Comparison of ENCODE assay signal across 8 mouse cellular contexts in the genomic region with DNA sequence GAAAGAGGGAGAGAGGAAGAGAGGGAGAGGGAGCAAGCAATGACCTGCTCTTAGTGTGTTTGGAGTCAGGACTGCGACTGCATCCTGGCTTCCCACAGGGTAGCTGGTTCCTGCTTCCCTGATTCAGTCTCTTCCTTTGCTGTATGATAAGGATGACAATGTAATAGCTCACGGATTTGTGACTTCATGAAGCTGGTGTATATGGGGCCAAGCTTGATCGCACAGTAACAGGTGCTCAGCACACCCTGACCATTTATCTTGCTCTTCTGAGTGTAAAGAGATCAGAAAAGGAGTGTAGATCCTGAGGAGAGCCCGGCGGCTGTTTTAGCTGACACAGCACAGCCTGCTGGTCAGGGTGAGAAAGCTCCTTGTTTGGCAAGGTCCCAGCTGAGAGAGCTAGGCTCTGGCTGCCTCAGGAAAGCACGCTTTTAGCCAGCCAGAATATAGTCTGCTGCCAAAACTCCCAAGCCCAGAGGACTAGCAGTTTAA.
DNase-seq lines count a peak whose midpoint lies in the region; ATAC-seq and TF ChIP-seq lines count a peak whose summit lies in the region.

No protein-coding gene starts in this region.

- dilution Hi-C loops in CH12.LX (cut with MboI; ENCODE audit: extremely low pct_ligation_motif_present, extremely low pct_unique_long_range_greater_than_20kb, low sequenced_read_pairs): no loop called here

- no peak overlapping the region for H3K27ac ChIP-seq in CH12.LX (ENCODE audit: insufficient read depth, low read depth)
- 0 out of 2 replicates have a peak overlapping the region, but pooled peaks have one; percentile 30 for H3K27ac ChIP-seq in forebrain, embryonic 14.5 days (ENCODE audit: low read depth, low read length)
- peak overlapping the region; percentile 17; the same call in 1 of the 2 replicates for H3K27ac ChIP-seq in heart, postnatal 0 days (ENCODE audit: low read depth)
- no peak overlapping the region for H3K27ac ChIP-seq in thymus, adult 2 months (ENCODE audit: control insufficient read depth, insufficient read depth, low read length)

- no peak for TF ChIP-seq EP300 in CH12.LX (IDR thresholded peaks at IDR 0.05; ENCODE audit: low read length)
- TF ChIP-seq EP300 in heart, postnatal 0 days (IDR thresholded peaks at IDR 0.05; ENCODE audit: low read depth): no peak

- H3K4me3 ChIP-seq in CH12.LX (replicated peaks in 1 of 3; ENCODE audit: low read depth in 2 of 3, low read length in 2 of 3, poor library complexity in 1 of 3): no peak overlapping the region
- no peak overlapping the region for H3K4me3 ChIP-seq in forebrain, embryonic 14.5 days (ENCODE audit: low read depth, low read length)
- no peak overlapping the region for H3K4me3 ChIP-seq in heart, postnatal 0 days (ENCODE audit: low read depth, low read length)
- no peak overlapping the region for H3K4me3 ChIP-seq in lung, adult 2 months (replicated peaks; ENCODE audit: extremely low read depth, low read depth, low read length)
- no peak overlapping the region for H3K4me3 ChIP-seq in thymus, adult 2 months (ENCODE audit: control insufficient read depth, insufficient read depth, low read length)

- no peaks in the 10 kb centered on the region for H3K27me3 ChIP-seq in CH12.LX (replicated peaks)
- no peaks in the 10 kb centered on the region for H3K27me3 ChIP-seq in forebrain, embryonic 14.5 days (replicated peaks; ENCODE audit: control insufficient read depth, insufficient read depth, low read length)
- no peaks in the 10 kb centered on the region for H3K27me3 ChIP-seq in heart, postnatal 0 days (ENCODE audit: control insufficient read depth, insufficient read depth, low read length)
- no peaks in the 10 kb centered on the region for H3K27me3 ChIP-seq in thymus, adult 2 months (ENCODE audit: control insufficient read depth, insufficient read depth, low read length)

- peak in 1 of 2 experiments; percentile 83; a peak in 2 of 4 replicates for TF ChIP-seq CTCF in CH12.LX (conservative IDR thresholded peaks at IDR 0.05 in 1 of 2, IDR thresholded peaks at IDR 0.05 in 1 of 2; ENCODE audit: low read depth in 2 of 2, low read length in 2 of 2)
- peak; percentile 81 for TF ChIP-seq CTCF in heart, postnatal 0 days (IDR thresholded peaks at IDR 0.05; ENCODE audit: low read depth)
- peak; percentile 73 for TF ChIP-seq CTCF in lung, adult 2 months (IDR thresholded peaks at IDR 0.05; ENCODE audit: insufficient read depth, low read length)
- peak; percentile 72; the same call in 1 of the 2 replicates for TF ChIP-seq CTCF in thymus, adult 2 months (IDR thresholded peaks at IDR 0.05; ENCODE audit: borderline replicate concordance, control insufficient read depth, extremely low read depth, insufficient read depth, low read length, poor library complexity)

- TF ChIP-seq RAD21 in CH12.LX (IDR thresholded peaks at IDR 0.05; ENCODE audit: low read depth, low read length): peak; percentile 85

- in situ Hi-C loops in CH12.LX (cut with MboI; ENCODE audit: low pct_ligation_motif_present, low pct_unique_long_range_greater_than_20kb, low sequenced_read_pairs): no loop called here

- no peaks in the 10 kb centered on the region for H3K9me3 ChIP-seq in CH12.LX (replicated peaks; ENCODE audit: low read length)
- H3K9me3 ChIP-seq in forebrain, embryonic 14.5 days (replicated peaks; ENCODE audit: control insufficient read depth, low read length): no peaks in the 10 kb centered on the region
- no peaks in the 10 kb centered on the region for H3K9me3 ChIP-seq in heart, postnatal 0 days (replicated peaks; ENCODE audit: control insufficient read depth, low read length)

- peak; percentile 93 for ATAC-seq in cerebellum, adult (ENCODE audit: insufficient number of reproducible peaks, low FRiP score, low TSS enrichment)
- ATAC-seq in forebrain, embryonic 14.5 days: peak; percentile 95
- peak; percentile 95 for ATAC-seq in heart, postnatal 0 days (ENCODE audit: insufficient read depth, low read depth)
- ATAC-seq in neutrophil, adult 5-6 weeks (ENCODE audit: extremely low read depth, insufficient number of reproducible peaks, low FRiP score, poor library complexity, severe bottlenecking): peak; percentile 17; the same call in 1 of the 2 replicates

- H3K9ac ChIP-seq in CH12.LX (ENCODE audit: insufficient read depth, low read depth): no peak overlapping the region
- H3K9ac ChIP-seq in forebrain, embryonic 14.5 days (ENCODE audit: low read length): no peak overlapping the region
- H3K9ac ChIP-seq in heart, postnatal 0 days (replicated peaks; ENCODE audit: low read depth, low read length): no peak overlapping the region

- WGBS in forebrain, embryonic 14.5 days: 24% methylated on average over 6 of the region's 6 CpGs
- 13% methylated on average over 6 of the region's 6 CpGs for WGBS in heart, postnatal 0 days
- WGBS in lung, adult 2 months: 13% methylated on average over 6 of the region's 6 CpGs
- WGBS in thymus, adult 2 months: 45% methylated on average over 6 of the region's 6 CpGs

- peak; percentile 74 for DNase-seq in CH12.LX (ENCODE audit: extremely low read depth)
- DNase-seq in forebrain, embryonic 14.5 days (ENCODE audit: low spot score): peak; percentile 95
- DNase-seq in heart, postnatal 0 days (ENCODE audit: low spot score): peak; percentile 93
- peak; percentile 89 to 91 for DNase-seq in kidney, postnatal 36 days
- peak; percentile 60 for DNase-seq in lung, adult 2 months
- peak; percentile 61 for DNase-seq in thymus, adult 2 months

- peaks cover 10 to 39% of the 10 kb centered on the region in 2 experiments for H3K4me1 ChIP-seq in CH12.LX (ENCODE audit: control insufficient read depth in 1 of 2, insufficient read depth in 2 of 2)
- H3K4me1 ChIP-seq in forebrain, embryonic 14.5 days (ENCODE audit: control insufficient read depth, insufficient read depth, low read length): peaks cover 6% of the 10 kb centered on the region; the same call in 1 of the 2 replicates
- H3K4me1 ChIP-seq in heart, postnatal 0 days (ENCODE audit: control insufficient read depth, insufficient read depth): peaks cover 19% of the 10 kb centered on the region
- peaks cover 5% of the 10 kb centered on the region for H3K4me1 ChIP-seq in lung, adult 2 months (ENCODE audit: control insufficient read depth, insufficient read depth, low read length)
- H3K4me1 ChIP-seq in thymus, adult 2 months (replicated peaks; ENCODE audit: control insufficient read depth, insufficient read depth, low read length): peaks cover 5% of the 10 kb centered on the region

- no peaks in the 10 kb centered on the region; the same call in 1 of the 2 replicates for H3K79me2 ChIP-seq in CH12.LX (replicated peaks; ENCODE audit: control insufficient read depth, extremely low read depth, insufficient read depth, poor library complexity, severe bottlenecking)

- no peak for TF ChIP-seq POLR2A in CH12.LX (IDR thresholded peaks at IDR 0.05; ENCODE audit: low read depth, low read length)
- TF ChIP-seq POLR2A in lung, adult 2 months (IDR thresholded peaks at IDR 0.05; ENCODE audit: borderline replicate concordance, extremely low read depth, low read depth, low read length): no peak
- TF ChIP-seq POLR2A in thymus, adult 2 months (IDR thresholded peaks at IDR 0.05; ENCODE audit: control insufficient read depth, extremely low read depth, insufficient read depth, low read length, poor library complexity): no peak

- no peak overlapping the region for H3K4me2 ChIP-seq in CH12.LX (ENCODE audit: insufficient read depth, low read depth, poor library complexity, severe bottlenecking)
- H3K4me2 ChIP-seq in forebrain, embryonic 14.5 days (ENCODE audit: low read length): no peak overlapping the region
- no peak overlapping the region for H3K4me2 ChIP-seq in heart, postnatal 0 days (ENCODE audit: low read depth, low read length)

- H3K36me3 ChIP-seq in CH12.LX (replicated peaks in 1 of 2; ENCODE audit: control insufficient read depth in 1 of 2, insufficient read depth in 1 of 2, low read length in 1 of 2): peaks cover 5 to 23% of the 10 kb centered on the region in 2 experiments
- H3K36me3 ChIP-seq in forebrain, embryonic 14.5 days (ENCODE audit: control insufficient read depth, insufficient read depth, low read length): no peaks in the 10 kb centered on the region
- H3K36me3 ChIP-seq in heart, postnatal 0 days (replicated peaks; ENCODE audit: control insufficient read depth, insufficient read depth, low read length): no peaks in the 10 kb centered on the region
- no peaks in the 10 kb centered on the region for H3K36me3 ChIP-seq in thymus, adult 2 months (ENCODE audit: control insufficient read depth, insufficient read depth, low read length)

TF ChIP-seq in CH12.LX, 34 proteins besides CTCF, POLR2A, EP300 and RAD21:
- no peak for TF ChIP-seq MAZ (IDR thresholded peaks at IDR 0.05; ENCODE audit: low read depth, low read length)
- 0 out of 2 replicates have a peak, but pooled peaks have one; percentile 13 for TF ChIP-seq NELFE (IDR thresholded peaks at IDR 0.05; ENCODE audit: low read depth, low read length)
- TF ChIP-seq MAX (IDR thresholded peaks at IDR 0.05; ENCODE audit: low read length): no peak
- TF ChIP-seq USF1 (IDR thresholded peaks at IDR 0.05; ENCODE audit: low read depth, low read length): no peak
- no peak for TF ChIP-seq ZMIZ1 (IDR thresholded peaks at IDR 0.05; ENCODE audit: low read depth, low read length)
- TF ChIP-seq ZC3H11A (IDR thresholded peaks at IDR 0.05; ENCODE audit: low read depth, low read length): peak; percentile 56
- TF ChIP-seq SMC3 (IDR thresholded peaks at IDR 0.05; ENCODE audit: low read depth, low read length): peak; percentile 88
- no peak for TF ChIP-seq GABPA (IDR thresholded peaks at IDR 0.05; ENCODE audit: insufficient replicate concordance, low read depth, low read length)
- TF ChIP-seq IRF4 (IDR thresholded peaks at IDR 0.05; ENCODE audit: low read depth, low read length): peak; percentile 24; the same call in 1 of the 2 replicates
- no peak for TF ChIP-seq ETS1 (conservative IDR thresholded peaks at IDR 0.05; ENCODE audit: low read depth, low read length)
- peak; percentile 90 for TF ChIP-seq MAFK (IDR thresholded peaks at IDR 0.05; ENCODE audit: insufficient replicate concordance, low read length)
- TF ChIP-seq MYC (IDR thresholded peaks at IDR 0.05; ENCODE audit: low read depth, low read length): peak; percentile 31; the same call in 1 of the 2 replicates

Comparison
In these comparisons a context has a peak if more than half of its experiments do, and no peak if none do; other contexts are left out.
1. H3K27ac ChIP-seq: peak in forebrain, embryonic 14.5 days (single experiment) and heart, postnatal 0 days (single experiment); none in CH12.LX (single experiment) and thymus, adult 2 months (single experiment).
2. ATAC-seq: peak in every context shown above with its lines; median percentile 95 in forebrain, embryonic 14.5 days; 95 in heart, postnatal 0 days; 93 in cerebellum, adult; 17 in neutrophil, adult 5-6 weeks.
3. Peak in every context shown above with its lines, with median percentiles within 50 percentile points of each other: DNase-seq.